Mouse (Mus musculus) brown adipose tissue, adult 24 weeks (tissue): ENCODE data around the gene Net1. TPM values are rescaled to one million over a fixed set of nuclear protein-coding genes. Genes with fewer than 3 reads are reported as not detected.

Source experiments
- H3K27ac ChIP-seq: fragments of 200-500 bp; replicated peaks from 2 replicates; pipeline ENCODE4 v1.5.1; 2012; ENCODE audit warnings: low read depth, mild to moderate bottlenecking, low read length
- H3K4me1 ChIP-seq: fragments of 200-500 bp; 2 replicates; pipeline ENCODE4 v1.6.1; 2012; ENCODE audit warnings: low read length, mixed read lengths; ENCODE audit not compliant: control insufficient read depth, insufficient read depth, insufficient read length
- H3K4me3 ChIP-seq: fragments of 200-500 bp; 2 replicates; pipeline ENCODE4 v1.5.1; 2012; ENCODE audit warnings: low read depth, mild to moderate bottlenecking, low read length, moderate library complexity; ENCODE audit not compliant: insufficient read depth
- polyA plus RNA-seq: library from polyadenylated mRNA; stranded (reverse); fragments of >200 nt; gene quantifications from 2 replicates; pipeline ENCODE4 v1.2.4, GENCODE M21; 2012; ENCODE audit not compliant: missing spikeins, insufficient read depth, insufficient read length

Net1 gene
- polyA plus RNA-seq, 1 experiment: 41.7 TPM

DNA sequence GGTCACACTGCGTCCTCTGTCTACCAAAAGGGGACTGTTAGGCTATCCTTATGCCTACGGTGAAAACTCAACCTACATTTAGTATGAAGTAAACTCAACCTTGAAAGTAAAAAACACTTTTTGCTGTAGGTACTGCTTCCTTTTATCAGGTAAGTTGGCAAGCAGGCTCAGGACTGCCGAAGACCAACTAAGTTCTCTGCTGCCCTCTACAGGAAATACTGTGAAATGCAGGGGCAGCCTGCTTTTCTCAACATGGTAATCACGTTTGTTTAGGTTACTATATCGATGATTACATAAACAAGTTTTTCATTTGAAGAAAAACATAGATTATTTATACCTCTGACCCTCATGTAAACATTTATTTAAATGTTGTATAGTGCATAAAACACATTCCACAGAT lies 21.1 kb downstream of the Net1 start:
- Histone ChIP-seq H3K27ac (no peak overlapping the region), H3K4me1 (0 out of 2 replicates have a peak, but pooled peaks cover 2% of the 10 kb centered on the region), H3K4me3 (no peak overlapping the region)

- no peak overlapping the region for H3K4me3 ChIP-seq
- H3K4me1 ChIP-seq: peaks cover 7% of the 10 kb centered on the region; the same call in 1 of the 2 replicates
- no peak overlapping the region for H3K27ac ChIP-seq
Observed at GRCm38 (mm10) chr13:3896032-3896431, 22.0 kb downstream of the Net1 start.

DNA sequence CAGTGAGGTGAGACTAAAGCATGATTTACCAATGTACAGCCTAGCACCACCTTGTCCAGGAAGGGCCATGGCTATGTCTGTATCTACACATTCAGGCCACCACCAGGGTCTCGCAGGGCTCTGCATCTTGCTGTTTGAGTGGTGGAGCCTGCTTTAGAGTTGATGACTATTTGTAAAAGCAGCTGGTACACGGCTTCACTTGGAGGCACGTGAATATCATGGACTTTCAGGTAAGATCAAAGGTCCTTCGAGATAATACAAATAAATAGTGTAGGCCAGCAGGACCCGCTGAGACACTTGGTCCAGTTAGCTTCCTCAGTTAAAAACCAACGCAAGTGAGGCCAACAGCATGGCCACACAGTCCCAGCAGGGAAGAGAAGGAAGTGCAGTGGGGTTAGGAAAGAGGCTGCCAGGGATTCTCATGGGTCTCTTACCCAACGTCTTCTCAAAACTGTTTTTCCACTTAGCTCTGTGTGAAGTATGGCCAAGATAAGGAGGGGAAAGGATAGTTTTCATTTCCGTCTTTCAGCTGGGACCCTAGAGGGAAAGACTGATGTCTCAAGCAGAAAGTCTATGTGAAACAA lies 22.5 kb downstream of the Net1 start:
- Histone ChIP-seq H3K27ac (0 out of 2 replicates have a peak overlapping the region, but pooled peaks have one; percentile 13), H3K4me3 (no peak overlapping the region)

DNA sequence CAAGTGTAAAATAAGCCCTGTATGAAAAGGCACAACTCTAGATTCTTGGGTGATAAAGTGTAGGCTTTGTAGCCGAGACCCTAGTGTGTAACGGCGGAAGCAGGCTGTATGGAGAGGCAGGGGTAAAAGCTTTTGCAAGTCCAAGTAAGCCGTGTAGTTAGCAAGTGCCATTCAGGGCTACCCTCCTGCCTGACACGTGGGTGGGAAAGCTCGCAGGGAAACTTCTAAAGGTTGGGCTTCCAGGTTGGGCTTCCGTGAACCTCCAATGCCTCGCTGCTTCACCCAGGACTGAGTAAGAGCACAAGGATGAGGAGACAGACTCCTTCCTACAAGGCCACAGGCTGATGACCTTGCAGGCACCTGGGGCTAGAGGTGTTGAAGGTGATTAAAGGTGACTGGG lies 23.5 kb downstream of the Net1 start:
- Histone ChIP-seq H3K4me1 (peaks cover 7% of the 10 kb centered on the region; the same call in 1 of the 2 replicates), H3K27ac (no peak overlapping the region), H3K4me3 (no peak overlapping the region)

More for the DNA sequence above, 22.5 kb downstream of the Net1 start:
- peaks cover 7% of the 10 kb centered on the region; the same call in 1 of the 2 replicates for H3K4me1 ChIP-seq

DNA sequence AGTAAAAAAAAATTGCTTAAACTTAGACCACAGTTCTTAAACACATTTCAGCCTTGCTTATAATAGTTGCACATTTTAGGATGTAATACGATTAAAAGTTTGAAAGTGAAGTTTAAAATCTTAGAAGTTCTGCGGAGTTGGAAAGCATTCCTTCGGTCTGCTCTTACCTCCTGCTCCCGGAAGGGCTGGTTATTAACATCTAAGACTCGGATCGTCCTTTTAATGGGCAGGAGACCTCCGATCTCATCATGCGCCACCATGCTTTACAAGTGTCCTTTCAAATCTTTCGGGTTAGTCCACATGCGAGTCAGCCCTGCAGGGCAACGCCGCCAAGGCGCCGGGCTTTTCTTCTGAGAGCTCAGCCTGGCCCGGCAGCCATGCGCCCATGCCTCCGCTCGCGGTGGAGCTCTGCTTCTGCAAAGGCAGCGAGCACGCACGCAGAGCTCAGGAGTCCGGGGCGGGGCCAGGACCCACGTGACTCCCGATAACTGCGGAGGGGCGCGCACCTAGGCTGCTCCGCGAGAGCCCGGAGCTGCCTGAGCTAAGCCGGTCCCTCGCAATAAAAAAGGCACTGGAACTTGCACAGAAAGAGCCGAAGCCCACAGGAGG lies 24.8 kb downstream of the Net1 start:
- Histone ChIP-seq H3K4me3 (peak overlapping the region; percentile 95), H3K4me1 (peaks cover 7% of the 10 kb centered on the region; the same call in 1 of the 2 replicates), H3K27ac (peak overlapping the region; percentile 68; the same call in 1 of the 2 replicates)

GRCm38 (mm10) chr13:3892601-3893000 lies 25.4 kb downstream of the Net1 start:
- Histone ChIP-seq H3K27ac (no peak overlapping the region), H3K4me1 (peaks cover 7% of the 10 kb centered on the region; the same call in 1 of the 2 replicates), H3K4me3 (peak overlapping the region; percentile 57)

DNA sequence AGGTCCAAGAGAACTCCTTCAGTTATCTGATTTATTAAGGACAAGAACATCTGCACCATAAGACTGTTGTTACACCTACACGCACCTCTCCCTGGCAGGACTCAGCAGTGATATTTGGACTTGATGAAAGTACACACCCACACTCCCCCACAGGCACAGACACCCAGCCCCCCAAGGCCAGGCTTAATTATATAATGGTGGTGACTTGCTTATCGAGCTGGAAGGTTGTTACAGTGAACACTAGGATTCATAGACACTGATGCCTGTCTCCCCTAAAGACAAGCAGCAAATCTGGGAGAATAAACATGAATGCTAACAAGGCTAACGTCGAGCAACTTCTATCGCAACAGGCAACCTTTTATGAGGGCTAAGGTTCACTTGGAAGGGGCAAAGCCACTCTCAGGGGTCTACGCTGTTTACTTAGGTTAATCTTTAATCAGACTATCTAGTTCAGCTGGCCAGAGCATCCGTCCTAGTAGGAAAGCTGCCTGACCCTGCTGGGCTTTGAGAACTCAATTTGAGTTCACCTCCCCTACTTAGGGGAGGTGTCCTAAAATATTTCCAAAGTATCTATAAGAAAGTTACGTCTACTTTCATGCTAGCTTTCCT lies 26.4 kb downstream of the Net1 start:
- Histone ChIP-seq H3K27ac (no peak overlapping the region), H3K4me3 (peak overlapping the region; percentile 37), H3K4me1 (peaks cover 7% of the 10 kb centered on the region; the same call in 1 of the 2 replicates)

GRCm38 (mm10) chr13:3890061-3890460 lies 28.0 kb downstream of the Net1 start:
- H3K27ac ChIP-seq: no peak overlapping the region
- peaks cover 5% of the 10 kb centered on the region; the same call in 1 of the 2 replicates for H3K4me1 ChIP-seq
- H3K4me3 ChIP-seq: no peak overlapping the region

- no peak overlapping the region for H3K4me3 ChIP-seq
- H3K4me1 ChIP-seq: peaks cover 5% of the 10 kb centered on the region; the same call in 1 of the 2 replicates
- no peak overlapping the region for H3K27ac ChIP-seq
Observed at GRCm38 (mm10) chr13:3889111-3889510, 28.9 kb downstream of the Net1 start.

DNA sequence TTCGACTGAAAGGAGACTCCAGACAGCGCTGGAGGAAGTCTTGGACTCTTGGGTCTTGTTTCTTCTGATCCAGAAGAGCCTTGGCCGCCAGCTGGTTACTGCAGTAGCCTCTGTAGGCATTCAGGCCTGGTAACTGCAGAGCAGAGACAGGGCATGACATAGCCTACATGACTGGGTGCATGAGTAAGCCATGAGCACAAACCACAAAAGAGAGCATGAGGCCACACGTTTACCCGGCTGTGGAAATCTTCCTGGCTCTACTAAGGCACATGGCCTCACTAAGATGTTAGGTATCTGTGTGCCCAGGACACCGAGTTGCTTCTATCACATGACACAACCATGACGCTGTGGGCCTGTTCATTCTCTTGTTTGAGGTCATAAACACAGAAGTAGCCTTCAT lies 31.4 kb downstream of the Net1 start:
- Histone ChIP-seq H3K27ac (no peak overlapping the region), H3K4me1 (peaks cover 4% of the 10 kb centered on the region; the same call in 1 of the 2 replicates)

DNA sequence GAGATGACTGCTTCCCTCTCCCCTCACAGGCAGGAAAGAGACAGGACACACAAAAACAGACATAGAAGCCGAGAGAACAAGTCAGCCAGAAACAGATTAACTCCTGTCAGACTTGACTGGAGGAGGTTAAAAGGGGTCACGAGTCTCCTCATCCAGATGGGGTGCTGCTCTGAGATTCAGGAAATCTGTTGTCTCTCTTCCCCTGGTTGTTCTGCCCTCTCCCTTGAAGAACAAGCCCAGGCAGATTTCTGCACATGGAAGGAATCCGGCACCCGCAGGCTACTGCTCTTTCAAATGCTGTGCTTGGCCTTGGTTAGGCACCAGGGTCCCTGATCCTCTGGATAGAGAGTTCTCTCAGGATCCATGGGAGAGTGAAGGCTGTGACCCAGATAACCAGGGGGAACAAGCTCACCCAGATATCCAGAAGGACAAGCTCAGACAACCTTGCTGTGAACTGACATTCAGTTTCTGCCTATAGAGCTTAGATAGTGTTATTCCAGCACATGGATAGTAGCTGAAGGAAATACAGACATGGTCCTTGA lies 40.3 kb downstream of the Net1 start:
- Histone ChIP-seq H3K27ac (no peak overlapping the region), H3K4me3 (no peak overlapping the region), H3K4me1 (no peaks in the 10 kb centered on the region)

More for the DNA sequence above, 31.4 kb downstream of the Net1 start:
- no peak overlapping the region for H3K4me3 ChIP-seq

DNA sequence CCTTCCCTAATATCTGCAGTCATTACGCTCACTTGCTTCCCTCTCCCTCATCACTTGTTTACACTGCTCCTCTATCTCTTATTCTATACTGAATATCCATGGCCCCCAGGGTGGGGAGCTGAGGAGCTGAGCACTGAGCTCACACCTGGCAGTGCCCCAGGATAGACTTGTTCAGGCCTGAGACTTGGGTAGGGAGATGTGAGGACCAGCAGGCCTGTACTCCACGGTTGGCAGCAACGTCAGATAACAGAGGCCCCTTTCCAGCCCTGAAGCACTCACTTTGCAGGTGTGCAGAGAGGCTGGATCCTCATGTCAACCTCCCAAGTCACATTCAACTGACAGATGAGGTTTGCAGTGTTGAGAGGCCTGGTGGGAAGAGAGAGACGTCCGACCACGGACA lies 40.8 kb downstream of the Net1 start:
- no peak overlapping the region for H3K27ac ChIP-seq

DNA sequence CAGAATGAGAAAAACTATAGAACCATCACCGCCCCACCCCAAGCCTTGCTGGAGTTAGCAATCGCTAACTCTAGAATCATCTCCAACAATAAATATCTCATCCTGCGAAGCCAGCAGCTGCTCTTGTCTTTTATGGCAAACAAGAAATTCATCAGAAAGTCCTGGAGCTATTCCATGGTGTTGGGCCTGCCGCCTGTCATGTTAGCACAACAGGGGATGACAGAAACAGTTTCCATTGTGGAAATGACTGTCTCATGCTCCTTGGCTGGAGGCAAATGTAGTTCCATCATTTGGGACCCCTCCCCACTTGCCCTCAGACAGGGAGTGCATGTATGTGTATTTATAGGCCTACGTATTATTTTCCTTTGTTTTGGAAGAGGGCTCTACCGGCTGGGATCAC lies 41.6 kb downstream of the Net1 start:
- Histone ChIP-seq H3K27ac (no peak overlapping the region), H3K4me3 (no peak overlapping the region), H3K4me1 (no peaks in the 10 kb centered on the region)

More for the DNA sequence above, 40.8 kb downstream of the Net1 start:
- H3K4me1 ChIP-seq: no peaks in the 10 kb centered on the region
- no peak overlapping the region for H3K4me3 ChIP-seq

DNA sequence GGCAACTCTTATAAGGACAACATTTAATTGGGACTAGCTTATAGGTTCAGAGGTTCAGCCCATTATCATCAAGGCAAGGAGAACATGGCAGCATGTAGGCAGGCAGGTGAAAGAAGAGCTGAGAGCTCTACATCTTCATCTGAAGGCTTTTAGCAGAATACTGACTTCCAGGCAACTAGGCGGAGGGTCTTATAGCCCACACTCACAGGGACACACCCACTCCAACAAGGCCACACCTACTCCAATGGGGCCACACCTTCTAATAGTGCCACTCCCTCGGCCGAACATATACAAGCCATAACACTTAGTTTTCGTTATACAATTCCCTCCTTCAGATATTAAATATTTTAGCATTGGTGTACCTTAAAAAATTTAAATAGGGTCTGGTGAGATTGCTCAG lies 45.2 kb downstream of the Net1 start:
- no peak overlapping the region for H3K4me3 ChIP-seq
- H3K4me1 ChIP-seq: no peaks in the 10 kb centered on the region
- no peak overlapping the region for H3K27ac ChIP-seq

GRCm38 (mm10) chr13:3869901-3870300 lies 48.1 kb downstream of the Net1 start:
- H3K4me3 ChIP-seq: no peak overlapping the region
- H3K4me1 ChIP-seq: no peaks in the 10 kb centered on the region
- H3K27ac ChIP-seq: no peak overlapping the region
